Mouse (Mus musculus): ENCODE data around the gene Olfr1466.

GRCm38 (mm10) chr19:13315441-13315840 is 23.2 kb upstream of the Olfr1466 start, which contains the start of gene Olfr1465:
- no peak for TF ChIP-seq CTCF (IDR thresholded peaks at IDR 0.05; ENCODE audit: control insufficient read depth, insufficient read depth, insufficient read length)
- TF ChIP-seq MAX (IDR thresholded peaks at IDR 0.05): no peak
- TF ChIP-seq CEBPB (IDR thresholded peaks at IDR 0.05; ENCODE audit: low read depth): no peak
- TF ChIP-seq MYOG (IDR thresholded peaks at IDR 0.05; ENCODE audit: control insufficient read depth, extremely low read depth, insufficient read length): no peak
- no peak for TF ChIP-seq USF1 (IDR thresholded peaks at IDR 0.05; ENCODE audit: low read depth)
- TF ChIP-seq FOSL1 (IDR thresholded peaks at IDR 0.05; ENCODE audit: insufficient read depth, low read length, poor library complexity, severe bottlenecking): no peak
- no peak for TF ChIP-seq MYOD1 (IDR thresholded peaks at IDR 0.05; ENCODE audit: control insufficient read depth, insufficient read length, low read depth)
